Mouse (Mus musculus) liver, adult 2 months (tissue): ENCODE results near the gene Rem1.

Source experiments
- CTCF ChIP-seq: fragments of 200-500 bp; IDR thresholded peaks from 2 replicates; pipeline ENCODE4 v1.5.1; 2011; ENCODE audit warnings: low read depth, low read length, control low read depth
- POLR2A ChIP-seq: fragments of 200-500 bp; IDR thresholded peaks from 2 replicates; pipeline ENCODE4 v1.6.1; 2011; ENCODE audit warnings: low read length, control low read depth; ENCODE audit not compliant: insufficient read depth; ENCODE audit errors: extremely low read depth

DNA sequence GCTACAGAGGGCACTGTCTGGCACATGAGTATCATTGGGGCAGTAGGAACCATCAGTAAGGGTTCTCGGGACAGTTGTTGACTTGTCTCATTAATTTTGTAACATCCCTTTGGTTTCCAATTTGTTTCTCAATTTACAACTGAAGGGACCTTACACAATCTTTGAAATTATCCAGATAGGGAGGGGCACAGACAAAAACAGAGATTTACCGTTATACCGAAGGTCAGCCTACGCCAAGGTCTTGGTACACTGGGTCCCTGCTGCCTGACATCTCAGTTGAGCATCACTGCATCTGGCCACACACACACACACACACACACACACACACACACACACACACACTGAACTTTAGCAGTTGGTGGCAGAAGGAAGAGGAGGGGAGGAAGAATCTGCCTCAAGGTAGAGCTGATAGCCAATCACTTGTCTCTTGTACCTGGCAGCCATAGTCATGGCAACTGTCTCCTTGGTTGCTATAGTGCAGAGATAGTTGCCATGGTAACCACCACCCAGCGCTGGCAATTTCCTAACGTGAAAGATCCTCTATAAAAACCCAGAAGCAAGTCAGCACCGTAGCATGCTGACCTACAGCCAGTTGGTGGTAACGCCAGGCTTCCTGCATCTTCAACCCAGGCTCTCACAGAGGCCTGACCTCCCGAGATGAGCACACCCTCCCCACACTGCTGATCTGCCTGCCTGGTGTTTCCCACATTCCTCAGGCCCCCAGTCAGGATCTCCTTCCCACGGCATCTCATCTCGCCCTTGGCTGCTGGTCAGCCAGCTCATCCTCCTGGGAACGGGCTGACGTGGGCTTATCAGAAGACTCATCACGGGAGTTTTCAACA is 27.3 kb downstream of the Rem1 start:
- TF ChIP-seq POLR2A (no peak), CTCF (no peak)
